Mouse (Mus musculus): Measurements from ENCODE around the gene Pbx4. TPM values are rescaled to one million over a fixed set of nuclear protein-coding genes. Genes with fewer than 3 reads are reported as not detected.

Gene Pbx4
- polyA plus RNA-seq, 1 experiment from 2014 or later: 10.1 TPM

DNA sequence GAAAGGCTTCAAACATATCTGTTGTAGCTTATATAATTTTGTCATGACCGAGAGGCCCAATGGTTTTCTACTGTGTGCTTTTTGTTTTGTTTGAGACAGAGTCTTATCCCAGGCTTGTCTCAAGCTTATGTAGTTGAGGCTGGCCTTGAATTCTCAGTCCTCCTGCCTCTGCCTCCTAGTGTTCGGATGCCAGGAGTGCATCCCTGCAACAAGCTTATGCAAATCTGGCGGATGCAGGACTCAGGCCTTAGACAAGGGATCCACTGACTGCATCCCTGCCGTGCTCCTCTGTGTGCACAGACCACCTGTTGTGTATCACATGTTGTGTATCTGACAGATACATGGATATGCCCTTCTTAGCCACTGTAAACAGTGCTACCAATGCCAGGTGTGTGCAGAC, 28.5 kb downstream of the Pbx4 start:
- no peak overlapping the region for H3K4me2 ChIP-seq

GRCm38 (mm10) chr8:69861251-69861650, 29.0 kb downstream of the Pbx4 start:
- Histone ChIP-seq H3K36me3 (no peaks in the 10 kb centered on the region), H3K4me2 (no peak overlapping the region), H3K9me3 (no peaks in the 10 kb centered on the region), H3K4me3 (no peak overlapping the region), H3K4me1 (no peaks in the 10 kb centered on the region), H3K27ac (no peak overlapping the region), H3K9ac (no peak overlapping the region), H3K27me3 (no peaks in the 10 kb centered on the region)
- no peak for ATAC-seq (ENCODE audit: borderline replicate concordance, extremely low read depth, low FRiP score, low TSS enrichment)
- WGBS: 60% methylated on average over 2 of the region's 2 CpGs

More for the DNA sequence above, 28.5 kb downstream of the Pbx4 start:
- H3K4me3 ChIP-seq: no peak overlapping the region
- no peak overlapping the region for H3K9ac ChIP-seq
- no peaks in the 10 kb centered on the region for H3K4me1 ChIP-seq
- no peaks in the 10 kb centered on the region for H3K9me3 ChIP-seq
- H3K27me3 ChIP-seq: no peaks in the 10 kb centered on the region
- no peaks in the 10 kb centered on the region for H3K36me3 ChIP-seq
- 59% methylated on average over 4 of the region's 4 CpGs for WGBS
- no peak for ATAC-seq (ENCODE audit: borderline replicate concordance, extremely low read depth, low FRiP score, low TSS enrichment)
- no peak overlapping the region for H3K27ac ChIP-seq

DNA sequence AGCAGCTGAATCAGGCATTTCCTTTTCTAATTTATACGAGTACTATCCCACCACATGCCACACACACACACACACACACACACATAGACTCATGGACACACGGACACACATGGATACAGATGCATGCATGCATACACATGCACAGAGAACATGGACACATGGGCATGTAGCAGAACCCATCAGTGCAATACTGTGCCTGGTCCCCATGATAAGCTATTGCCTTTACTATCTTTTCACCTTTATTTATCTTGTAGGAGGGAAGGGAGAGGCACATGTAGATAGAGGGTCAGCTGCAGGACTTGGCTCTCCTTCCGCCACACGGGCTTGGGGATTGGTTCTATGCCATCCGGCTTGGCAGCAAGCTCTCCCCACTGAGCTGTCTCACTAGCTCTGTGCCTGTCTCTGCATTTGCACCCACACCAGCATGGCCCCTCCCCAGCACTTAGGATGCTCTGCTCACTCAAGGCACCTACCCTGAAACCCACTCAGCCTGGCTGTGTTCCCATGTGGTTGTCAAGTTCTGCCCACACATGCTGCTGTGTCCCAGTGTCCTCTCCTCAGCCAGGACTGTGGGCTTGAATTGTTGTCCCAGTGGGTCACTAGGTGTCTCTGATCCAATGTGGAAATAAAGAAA, 31.2 kb downstream of the Pbx4 start:
- H3K9me3 ChIP-seq: no peaks in the 10 kb centered on the region
- no peaks in the 10 kb centered on the region for H3K27me3 ChIP-seq
- H3K4me3 ChIP-seq: no peak overlapping the region
- WGBS: 81% methylated on average over 5 of the region's 5 CpGs
- H3K27ac ChIP-seq: no peak overlapping the region
- H3K36me3 ChIP-seq: no peaks in the 10 kb centered on the region
- no peak overlapping the region for H3K4me2 ChIP-seq
- no peak for ATAC-seq (ENCODE audit: borderline replicate concordance, extremely low read depth, low FRiP score, low TSS enrichment)
- H3K9ac ChIP-seq: no peak overlapping the region
- H3K4me1 ChIP-seq: no peaks in the 10 kb centered on the region

GRCm38 (mm10) chr8:69864180-69864579, 31.9 kb downstream of the Pbx4 start:
- Histone ChIP-seq H3K4me3 (no peak overlapping the region), H3K4me2 (no peak overlapping the region), H3K27me3 (no peaks in the 10 kb centered on the region), H3K4me1 (no peaks in the 10 kb centered on the region), H3K36me3 (no peaks in the 10 kb centered on the region), H3K9ac (no peak overlapping the region), H3K9me3 (no peaks in the 10 kb centered on the region), H3K27ac (no peak overlapping the region)
- WGBS: 60% methylated on average over 5 of the region's 5 CpGs
- ATAC-seq (ENCODE audit: borderline replicate concordance, extremely low read depth, low FRiP score, low TSS enrichment): no peak

- Histone ChIP-seq H3K27ac (no peak overlapping the region), H3K4me3 (no peak overlapping the region), H3K4me2 (no peak overlapping the region), H3K9me3 (no peaks in the 10 kb centered on the region), H3K27me3 (no peaks in the 10 kb centered on the region), H3K9ac (no peak overlapping the region), H3K4me1 (no peaks in the 10 kb centered on the region), H3K36me3 (no peaks in the 10 kb centered on the region)
- 62% methylated on average over 5 of the region's 5 CpGs for WGBS
- no peak for ATAC-seq (ENCODE audit: borderline replicate concordance, extremely low read depth, low FRiP score, low TSS enrichment)
Measured at GRCm38 (mm10) chr8:69867696-69868326, 35.5 kb downstream of the Pbx4 start.

- no peaks in the 10 kb centered on the region for H3K9me3 ChIP-seq
- no peak overlapping the region for H3K9ac ChIP-seq
- no peaks in the 10 kb centered on the region for H3K27me3 ChIP-seq
- H3K27ac ChIP-seq: no peak overlapping the region
- H3K4me2 ChIP-seq: no peak overlapping the region
- 70% methylated on average over 11 of the region's 11 CpGs for WGBS
- no peaks in the 10 kb centered on the region for H3K4me1 ChIP-seq
- no peaks in the 10 kb centered on the region for H3K36me3 ChIP-seq
- ATAC-seq (ENCODE audit: borderline replicate concordance, extremely low read depth, low FRiP score, low TSS enrichment): no peak
- no peak overlapping the region for H3K4me3 ChIP-seq
Measured at GRCm38 (mm10) chr8:69870003-69870765, 37.9 kb downstream of the Pbx4 start.

GRCm38 (mm10) chr8:69870907-69871306, 38.6 kb downstream of the Pbx4 start:
- H3K4me2 ChIP-seq: no peak overlapping the region
- 75% methylated on average over 6 of the region's 6 CpGs for WGBS
- H3K36me3 ChIP-seq: no peaks in the 10 kb centered on the region
- no peaks in the 10 kb centered on the region for H3K27me3 ChIP-seq
- no peak overlapping the region for H3K27ac ChIP-seq
- no peaks in the 10 kb centered on the region for H3K4me1 ChIP-seq
- ATAC-seq (ENCODE audit: borderline replicate concordance, extremely low read depth, low FRiP score, low TSS enrichment): no peak
- H3K9ac ChIP-seq: no peak overlapping the region
- no peak overlapping the region for H3K4me3 ChIP-seq
- H3K9me3 ChIP-seq: no peaks in the 10 kb centered on the region

- Histone ChIP-seq H3K27ac (no peak overlapping the region), H3K9ac (no peak overlapping the region), H3K27me3 (peaks cover 14% of the 10 kb centered on the region), H3K4me1 (no peaks in the 10 kb centered on the region), H3K4me2 (no peak overlapping the region), H3K36me3 (no peaks in the 10 kb centered on the region), H3K9me3 (no peaks in the 10 kb centered on the region), H3K4me3 (no peak overlapping the region)
- 9% methylated on average over 9 of the region's 9 CpGs for WGBS
- ATAC-seq (ENCODE audit: borderline replicate concordance, extremely low read depth, low FRiP score, low TSS enrichment): no peak
Measured at GRCm38 (mm10) chr8:69874155-69874554, 41.9 kb downstream of the Pbx4 start.

DNA sequence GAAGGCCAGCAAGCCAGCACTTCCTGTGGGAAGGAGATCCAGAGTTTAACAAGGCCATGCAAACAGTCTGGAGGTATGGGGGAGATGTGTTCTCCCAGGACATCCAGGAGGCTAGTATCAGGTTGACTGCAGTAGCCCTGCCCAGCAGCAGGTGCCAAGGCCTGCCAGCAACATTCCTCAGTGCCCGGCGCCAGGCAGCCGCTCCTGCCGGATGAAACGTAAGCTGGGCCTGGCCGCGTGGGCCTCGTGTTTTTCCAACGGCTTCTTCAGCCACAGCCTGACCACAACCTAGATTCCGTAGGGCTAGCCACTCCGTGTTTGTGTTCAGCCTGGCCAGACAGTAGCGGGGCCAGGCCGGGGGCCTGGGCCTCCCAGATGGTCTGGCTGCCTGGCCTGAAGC, 42.4 kb downstream of the Pbx4 start:
- Histone ChIP-seq H3K27me3 (peaks cover 19% of the 10 kb centered on the region), H3K4me1 (no peaks in the 10 kb centered on the region), H3K36me3 (no peaks in the 10 kb centered on the region), H3K27ac (no peak overlapping the region), H3K9ac (no peak overlapping the region), H3K9me3 (no peaks in the 10 kb centered on the region), H3K4me2 (no peak overlapping the region), H3K4me3 (no peak overlapping the region)
- 64% methylated on average over 13 of the region's 13 CpGs for WGBS
- no peak for ATAC-seq (ENCODE audit: borderline replicate concordance, extremely low read depth, low FRiP score, low TSS enrichment)

GRCm38 (mm10) chr8:69876097-69876496, 43.8 kb downstream of the Pbx4 start:
- no peak for ATAC-seq (ENCODE audit: borderline replicate concordance, extremely low read depth, low FRiP score, low TSS enrichment)

DNA sequence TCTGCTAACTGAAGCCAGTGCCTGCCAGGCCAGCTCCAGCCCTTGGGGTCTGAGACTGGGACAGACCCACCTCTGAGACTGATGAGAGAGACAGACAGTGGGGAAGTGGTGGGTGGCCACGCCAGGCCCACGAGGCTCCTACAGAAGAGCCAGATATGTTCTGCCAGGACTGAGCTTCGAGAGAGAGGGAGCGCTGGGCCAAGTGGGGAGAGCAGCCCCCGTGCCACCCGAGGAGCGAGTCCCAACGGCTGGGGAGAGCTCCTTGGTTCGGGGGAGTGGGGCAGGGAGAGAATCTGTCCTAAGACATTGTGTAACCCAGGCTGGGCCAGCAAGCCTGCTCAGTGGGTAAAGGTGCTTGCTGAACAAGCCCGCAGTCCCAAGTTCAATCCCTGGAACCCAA, 44.7 kb downstream of the Pbx4 start:
- no peak overlapping the region for H3K9ac ChIP-seq
- peaks cover 11% of the 10 kb centered on the region for H3K4me1 ChIP-seq
- H3K27ac ChIP-seq: no peak overlapping the region
- no peak overlapping the region for H3K4me2 ChIP-seq
- 69% methylated on average over 10 of the region's 10 CpGs for WGBS
- no peaks in the 10 kb centered on the region for H3K9me3 ChIP-seq
- ATAC-seq (ENCODE audit: borderline replicate concordance, extremely low read depth, low FRiP score, low TSS enrichment): no peak
- H3K4me3 ChIP-seq: no peak overlapping the region
- no peaks in the 10 kb centered on the region for H3K36me3 ChIP-seq
- H3K27me3 ChIP-seq: peaks cover 42% of the 10 kb centered on the region

More at GRCm38 (mm10) chr8:69876097-69876496, 43.8 kb downstream of the Pbx4 start:
- no peak overlapping the region for H3K27ac ChIP-seq
- H3K36me3 ChIP-seq: no peaks in the 10 kb centered on the region
- no peak overlapping the region for H3K4me3 ChIP-seq
- peaks cover 3% of the 10 kb centered on the region for H3K4me1 ChIP-seq
- 38% methylated on average over 10 of the region's 10 CpGs for WGBS
- H3K4me2 ChIP-seq: no peak overlapping the region
- peaks cover 33% of the 10 kb centered on the region for H3K27me3 ChIP-seq
- no peak overlapping the region for H3K9ac ChIP-seq
- H3K9me3 ChIP-seq: no peaks in the 10 kb centered on the region

DNA sequence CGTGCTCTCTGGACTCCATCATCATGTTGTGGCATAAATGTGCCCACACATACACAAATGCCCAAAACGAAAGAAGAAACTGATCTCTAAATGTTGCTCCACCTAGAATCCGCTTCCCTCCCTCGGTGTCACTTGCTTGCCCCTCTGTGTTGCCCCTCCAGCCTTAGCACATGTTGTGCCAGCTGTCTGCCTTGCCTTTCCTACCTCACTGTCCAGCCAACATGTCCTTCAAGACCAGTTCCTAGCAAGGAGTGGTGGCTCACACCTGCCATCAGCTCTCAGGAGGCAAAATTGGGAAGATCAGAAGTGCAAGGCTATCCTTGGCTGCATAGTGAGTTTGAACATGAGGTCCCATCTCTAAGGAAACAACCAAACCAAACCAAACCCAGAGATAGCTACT, 45.1 kb downstream of the Pbx4 start:
- H3K9ac ChIP-seq: no peak overlapping the region
- no peak for ATAC-seq (ENCODE audit: borderline replicate concordance, extremely low read depth, low FRiP score, low TSS enrichment)
- H3K27me3 ChIP-seq: peaks cover 46% of the 10 kb centered on the region
- no peak overlapping the region for H3K4me3 ChIP-seq
- no peaks in the 10 kb centered on the region for H3K9me3 ChIP-seq
- no peak overlapping the region for H3K4me2 ChIP-seq
- WGBS: 79% methylated on average over 4 of the region's 4 CpGs
- H3K27ac ChIP-seq: no peak overlapping the region
- H3K4me1 ChIP-seq: peaks cover 16% of the 10 kb centered on the region
- no peaks in the 10 kb centered on the region for H3K36me3 ChIP-seq
